Mouse (Mus musculus) induced T-regulatory cell, adult 2 months (primary cell): Measurements from ENCODE around the gene Olfr282.

Experiments
- DNase-seq: peaks from one replicate; pipeline ENCODE4 v3.0.0-alpha.2; 2012; ENCODE audit warnings: low read depth

Olfr282 gene

GRCm38 (mm10) chr15:98474958-98475357 is 43.9 kb downstream of the Olfr282 start:
- no peak for DNase-seq

DNA sequence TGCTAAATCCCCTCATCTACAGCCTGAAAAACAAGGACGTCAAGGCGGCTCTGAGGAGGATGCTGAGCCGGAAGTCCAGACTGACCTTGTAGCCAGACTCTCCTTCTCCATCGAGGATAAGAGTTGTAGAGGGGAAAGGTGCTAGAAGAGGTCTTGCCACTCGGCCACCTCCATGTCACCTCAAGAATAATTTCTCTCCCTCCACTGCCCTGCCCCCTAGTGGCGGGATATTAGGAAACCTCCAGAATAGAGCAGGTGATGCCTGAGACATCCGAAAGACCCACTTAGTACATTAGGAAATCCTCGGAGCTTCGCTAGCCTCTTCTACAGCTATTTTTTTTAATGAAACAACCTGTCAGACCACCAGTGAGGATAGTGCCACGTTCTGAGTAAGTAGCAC is 44.4 kb downstream of the Olfr282 start:
- DNase-seq, result peak; percentile 67

- no peak for DNase-seq
Observed at GRCm38 (mm10) chr15:98476281-98476680, 45.3 kb downstream of the Olfr282 start.

DNA sequence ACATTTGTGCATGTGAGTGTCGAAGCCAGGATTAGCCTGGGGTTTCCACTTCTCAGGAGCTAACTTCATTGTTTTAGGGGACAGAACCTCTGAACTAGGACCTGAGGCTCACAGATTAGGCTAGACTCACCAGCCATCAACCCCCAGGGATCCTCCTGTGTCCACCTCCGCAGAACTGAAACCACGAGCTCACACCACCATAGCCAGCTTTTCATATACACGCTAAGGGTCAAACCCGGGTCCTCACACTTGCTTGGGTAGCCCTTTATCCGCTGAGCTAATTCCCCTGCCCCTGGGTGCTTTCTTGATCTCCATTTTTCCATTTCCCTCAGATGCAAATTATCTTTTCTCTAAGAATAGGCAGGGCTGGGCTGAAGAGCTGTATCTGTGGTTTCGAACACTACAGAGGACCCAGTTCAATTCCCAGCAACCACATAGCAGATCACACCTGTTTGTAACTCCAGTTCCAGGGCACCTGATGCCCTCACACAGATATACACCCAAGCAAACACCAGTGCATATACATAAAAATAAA is 48.6 kb downstream of the Olfr282 start:
- DNase-seq, result no peak

DNA sequence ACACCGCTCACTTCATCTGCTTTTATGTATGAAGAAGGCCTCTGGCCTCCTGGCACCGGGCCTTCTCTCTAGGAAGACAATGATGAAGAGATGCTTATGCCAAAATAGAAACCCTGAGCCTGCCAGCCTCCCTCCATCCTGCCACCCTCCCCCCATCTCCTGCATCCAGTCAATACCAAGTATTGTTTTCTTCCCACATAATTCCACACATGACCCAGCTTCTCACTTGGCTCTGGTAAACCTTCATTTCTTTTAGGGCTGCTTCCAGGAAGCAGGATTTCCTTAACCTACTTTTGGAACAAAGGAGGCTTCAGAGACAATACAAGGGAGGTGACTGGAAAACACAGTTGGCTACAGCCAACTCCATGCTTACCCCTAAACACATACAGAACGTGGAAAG is 51.7 kb downstream of the Olfr282 start, which contains the start of gene Lalba:
Gene Lalba (minus strand): TSS at position 21 of the 400 bp plus-strand sequence.
- no peak for DNase-seq

- DNase-seq, result peak; percentile 30
Observed at GRCm38 (mm10) chr15:98483907-98484886, 53.2 kb downstream of the Olfr282 start.

DNA sequence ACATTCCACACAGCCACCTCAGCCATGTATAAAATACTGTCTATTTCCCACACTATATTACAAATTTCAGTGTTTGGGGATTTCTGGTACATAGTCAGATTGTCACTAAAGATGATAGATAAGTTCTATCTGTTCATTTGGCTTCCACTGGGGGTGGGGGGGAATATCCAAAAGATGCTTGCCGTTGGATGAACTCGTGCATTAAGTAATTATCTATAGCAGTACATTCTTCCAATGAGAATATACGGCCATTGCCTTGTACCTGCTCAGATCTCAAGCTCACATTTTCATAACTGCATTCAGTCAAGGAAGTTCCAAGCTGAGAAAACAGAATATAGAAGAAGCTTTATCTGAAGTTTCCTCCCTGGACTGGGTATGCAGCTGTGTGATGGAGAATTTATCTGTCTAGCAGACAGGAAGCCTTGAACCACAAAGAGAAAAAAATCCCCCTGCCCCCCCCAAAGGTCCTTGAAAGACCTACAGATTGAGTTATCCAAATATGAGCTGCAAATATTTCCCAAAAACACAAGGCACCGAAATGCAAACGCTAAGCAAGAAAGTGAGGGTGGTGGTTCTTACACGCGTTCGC is 55.5 kb downstream of the Olfr282 start:
- peak; percentile 43 for DNase-seq
